Mouse (Mus musculus) ES-E14 (cell line): ENCODE measurements at regions not wholly inside any gene's neighbourhood (a gene's known extent, or its start where the extent isn't known, plus 50 kb on each side); places are given as distances from the start of the nearest gene placed in this dataset.
A peak's percentile ranks its signal among the peaks of the same experiment; 100 is the strongest.

ENCODE experiments used
- DNase-seq: peaks from one replicate; pipeline ENCODE4 v3.0.0-alpha.2; 2013; ENCODE audit warnings: low read depth, low spot score
- H3K27ac ChIP-seq: 2 replicates; pipeline ENCODE4 v1.5.1; 2012; ENCODE audit warnings: low read depth, mild to moderate bottlenecking, low read length, moderate library complexity, mixed read lengths; ENCODE audit not compliant: poor library complexity, insufficient read depth, severe bottlenecking
- H3K36me3 ChIP-seq: 2 replicates; pipeline ENCODE4 v1.6.1; 2012; ENCODE audit warnings: mild to moderate bottlenecking, low read length, moderate library complexity, mixed read lengths; ENCODE audit not compliant: control insufficient read depth, poor library complexity, insufficient read depth, severe bottlenecking
- H3K4me1 ChIP-seq, 2 experiments: fragments of 150-350 bp in 1 of 2; sonication (generic) in 1 of 2; 2 replicates each; pipeline ENCODE4 v1.6.1; 2012; ENCODE audit warnings: low read length in 2 of 2, mild to moderate bottlenecking in 1 of 2, mixed read lengths in 1 of 2; ENCODE audit not compliant: control insufficient read depth in 2 of 2, insufficient read depth in 2 of 2, poor library complexity in 1 of 2
- H3K4me3 ChIP-seq, 2 experiments: fragments of 150-350 bp in 1 of 2; sonication (generic) in 1 of 2; 2 replicates each; pipeline ENCODE4 v1.5.1; 2012; ENCODE audit warnings: low read length in 2 of 2, low read depth in 1 of 2, mild to moderate bottlenecking in 1 of 2, mixed read lengths in 1 of 2; ENCODE audit not compliant: insufficient read depth in 1 of 2, poor library complexity in 1 of 2, severe bottlenecking in 1 of 2
- H3K9ac ChIP-seq: 2 replicates; pipeline ENCODE4 v1.6.1; 2012; ENCODE audit warnings: low read depth, mild to moderate bottlenecking, low read length, mixed read lengths; ENCODE audit not compliant: poor library complexity, insufficient read depth, severe bottlenecking
- H3K9me3 ChIP-seq: fragments of 150-350 bp; sonication (generic); 2 replicates; pipeline ENCODE4 v1.6.1; 2012; ENCODE audit warnings: low read depth, mild to moderate bottlenecking, low read length; ENCODE audit not compliant: control insufficient read depth, insufficient read depth
- CHD2 ChIP-seq: IDR thresholded peaks from 2 replicates; pipeline ENCODE4 v1.6.1; 2014; ENCODE audit warnings: mild to moderate bottlenecking, low read depth, low read length, inconsistent platforms
- HCFC1 ChIP-seq: IDR thresholded peaks from 2 replicates; pipeline ENCODE4 v1.6.1; 2012; ENCODE audit warnings: low read length, inconsistent platforms, borderline replicate concordance; ENCODE audit not compliant: insufficient read depth
- MAFK ChIP-seq: IDR thresholded peaks from 2 replicates; pipeline ENCODE4 v1.6.1; 2014; ENCODE audit warnings: mild to moderate bottlenecking, low read depth, low read length, inconsistent platforms; ENCODE audit not compliant: insufficient read depth
- ZC3H11A ChIP-seq: IDR thresholded peaks from 2 replicates; pipeline ENCODE4 v1.6.1; 2012; ENCODE audit warnings: low read depth, mild to moderate bottlenecking, inconsistent platforms, low read length, borderline replicate concordance
- ZNF384 ChIP-seq: IDR thresholded peaks from 2 replicates; pipeline ENCODE4 v1.6.1; 2012; ENCODE audit warnings: low read depth, low read length, inconsistent platforms
- in situ Hi-C, 2 experiments: fragments of 600-800 bp; cut with MboI; formaldehyde crosslinking; loops; one replicate each; pipeline ENCODE4 v1.15.1; 2025; ENCODE audit warnings: low sequenced_read_pairs in 2 of 2, inconsistent platforms in 1 of 2; ENCODE audit not compliant: unreplicated experiment in 2 of 2

DNA sequence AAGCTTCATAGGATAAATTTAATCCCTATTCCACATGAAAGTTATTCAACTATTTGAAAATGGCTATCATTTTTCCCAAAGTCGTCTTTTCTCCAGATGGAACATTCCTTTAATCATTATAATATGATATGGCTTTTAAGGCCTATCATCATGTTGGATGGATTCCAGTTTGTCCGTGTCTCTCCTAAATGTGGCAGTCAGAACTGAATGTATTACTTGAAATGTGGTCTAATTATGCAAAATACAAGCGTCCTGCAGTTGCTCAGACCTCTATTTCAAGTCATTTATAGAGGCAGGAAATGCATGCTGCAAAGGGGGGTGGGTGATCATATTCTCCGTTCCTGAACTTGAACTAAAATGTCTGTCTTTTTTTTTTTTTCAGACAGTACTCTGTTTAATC lies 88.5 kb upstream of the Adgrl2 start:
- no peaks in the 10 kb centered on the region for H3K36me3 ChIP-seq
- H3K4me3 ChIP-seq: no peak overlapping the region
- peaks cover under 1 to 6% of the 10 kb centered on the region in 2 experiments; a peak in 2 of 4 replicates for H3K4me1 ChIP-seq
- no peaks in the 10 kb centered on the region for H3K9me3 ChIP-seq
- TF ChIP-seq ZNF384 (no peak), MAFK (no peak), CHD2 (no peak), ZC3H11A (no peak), HCFC1 (no peak)
- H3K27ac ChIP-seq: no peak overlapping the region
- in situ Hi-C loops: no loop called here
- no peak for DNase-seq
- H3K9ac ChIP-seq: no peak overlapping the region

DNA sequence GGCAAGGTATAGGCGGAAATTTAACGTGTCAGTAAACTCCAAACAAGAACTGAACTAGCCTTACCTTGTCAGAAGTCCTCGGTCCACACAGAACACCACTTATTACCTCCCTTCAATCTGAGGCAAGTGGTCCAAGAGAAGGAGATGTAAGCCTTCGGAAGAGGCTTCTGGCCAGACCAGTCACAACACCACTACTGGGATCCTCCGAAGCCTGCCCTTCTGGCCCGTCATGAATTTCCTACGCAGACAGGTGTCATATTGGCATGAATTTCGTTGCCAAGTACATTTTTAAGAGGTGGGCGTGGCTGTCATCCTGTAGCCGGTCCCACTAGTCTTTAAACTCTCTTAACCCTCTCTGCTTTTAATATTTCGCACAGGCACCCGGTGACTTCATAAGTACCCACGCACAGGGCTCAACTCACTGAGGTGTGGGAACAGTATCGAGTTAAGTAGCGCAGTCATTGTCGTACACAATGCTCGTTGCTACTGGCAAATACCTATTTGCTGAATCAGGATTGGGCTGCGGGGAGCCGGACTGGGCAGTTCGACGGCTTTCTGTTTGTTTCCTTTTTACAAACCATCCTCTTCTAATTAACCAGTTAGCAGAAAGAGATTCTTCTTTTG lies 86.7 kb upstream of the Adgrl2 start:
- peaks cover 0 to 3% of the 10 kb centered on the region in 2 experiments; a peak in 2 of 4 replicates for H3K4me1 ChIP-seq
- H3K36me3 ChIP-seq: no peaks in the 10 kb centered on the region
- no peak overlapping the region for H3K9ac ChIP-seq
- no peaks in the 10 kb centered on the region for H3K9me3 ChIP-seq
- no peak for DNase-seq
- H3K4me3 ChIP-seq: no peak overlapping the region
- no peak for TF ChIP-seq HCFC1
- TF ChIP-seq CHD2: no peak
- no peak for TF ChIP-seq ZC3H11A
- TF ChIP-seq MAFK: 0 out of 2 replicates have a peak, but pooled peaks have one; percentile 8
- H3K27ac ChIP-seq: no peak overlapping the region
- in situ Hi-C loops: no loop called here

DNA sequence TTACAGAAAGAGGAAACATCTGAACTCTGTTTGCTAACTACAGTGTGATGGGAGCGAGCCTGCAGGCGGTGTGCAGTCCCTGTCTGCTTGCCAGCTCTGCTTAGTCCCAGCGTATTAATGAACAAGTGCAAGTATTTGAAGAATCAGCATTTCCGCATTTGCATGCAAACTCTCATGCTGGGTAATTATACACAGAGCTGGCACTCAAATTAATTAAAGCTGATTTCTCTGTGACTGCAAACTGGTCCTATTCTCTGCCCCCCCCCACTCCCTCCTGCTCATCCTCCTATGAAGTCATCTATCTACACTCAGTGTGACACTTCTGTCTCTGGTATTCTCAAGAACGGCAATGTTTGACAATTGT lies 85.1 kb upstream of the Adgrl2 start:
- TF ChIP-seq CHD2 (no peak), ZC3H11A (no peak), HCFC1 (no peak), ZNF384 (no peak), MAFK (no peak)
- H3K27ac ChIP-seq: no peak overlapping the region
- peaks cover 0 to 4% of the 10 kb centered on the region in 2 experiments; a peak in 2 of 4 replicates for H3K4me1 ChIP-seq
- H3K36me3 ChIP-seq: no peaks in the 10 kb centered on the region
- no peak for DNase-seq
- H3K9ac ChIP-seq: no peak overlapping the region
- in situ Hi-C loops: no loop called here
- H3K4me3 ChIP-seq: no peak overlapping the region
- no peaks in the 10 kb centered on the region for H3K9me3 ChIP-seq

DNA sequence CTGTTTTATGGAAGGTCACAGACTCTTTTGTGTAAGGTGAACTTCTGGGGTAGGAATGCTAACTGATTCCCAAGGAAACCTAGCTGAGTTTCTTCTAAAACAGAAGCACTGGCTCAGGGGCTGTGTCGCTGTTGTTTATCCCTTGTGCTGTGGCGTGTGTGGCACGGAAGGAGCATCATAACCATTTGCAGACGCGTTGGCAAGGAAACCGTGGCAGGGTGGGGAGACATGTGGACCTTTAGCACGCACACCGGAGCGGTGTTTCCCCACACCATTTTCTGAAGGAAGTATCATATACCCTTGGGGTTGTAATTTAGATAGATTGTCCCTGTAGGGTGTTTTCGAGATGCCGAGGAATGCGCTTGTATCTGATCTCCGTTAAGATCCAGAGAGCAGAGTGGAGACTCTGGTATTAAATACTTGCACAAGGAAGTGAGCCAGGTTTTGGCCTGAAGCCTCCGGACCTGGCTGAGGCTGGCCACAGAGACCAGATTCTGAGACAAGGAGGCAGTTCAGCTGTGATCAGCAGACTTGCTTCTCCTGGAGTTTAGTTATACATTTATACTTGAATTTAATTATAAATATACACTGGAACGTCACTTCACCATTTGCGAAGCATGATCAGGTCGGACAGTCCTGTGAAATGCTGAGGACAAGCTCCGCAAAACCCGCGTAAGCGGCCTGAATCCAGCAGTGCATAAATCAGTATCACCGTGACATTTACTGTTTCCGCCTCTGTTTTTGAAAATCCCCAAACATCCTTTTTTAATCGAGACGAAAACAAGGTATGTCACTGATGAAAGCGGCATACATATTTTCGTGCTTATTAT lies 84.5 kb upstream of the Adgrl2 start:
- no peak for TF ChIP-seq MAFK
- TF ChIP-seq CHD2: no peak
- TF ChIP-seq ZNF384: no peak
- TF ChIP-seq ZC3H11A: no peak
- no peak for TF ChIP-seq HCFC1
- Histone ChIP-seq H3K27ac (no peak overlapping the region), H3K9ac (no peak overlapping the region), H3K9me3 (no peaks in the 10 kb centered on the region), H3K36me3 (no peaks in the 10 kb centered on the region), H3K4me1 (peaks cover 0 to 8% of the 10 kb centered on the region in 2 experiments; a peak in 2 of 4 replicates), H3K4me3 (no peak overlapping the region)
- in situ Hi-C loops: no loop called here
- DNase-seq: no peak
